Mouse (Mus musculus): ENCODE data around the gene Prss57. TPM values are rescaled to one million over a fixed set of nuclear protein-coding genes. Genes with fewer than 3 reads are reported as not detected.

Prss57 gene
- 0.23 TPM in 1 of 2 replicates, not detected in the other for polyA plus RNA-seq (2014; fragmentation: Nextera tagmentation; extraction: Ambion mirVana)

DNA sequence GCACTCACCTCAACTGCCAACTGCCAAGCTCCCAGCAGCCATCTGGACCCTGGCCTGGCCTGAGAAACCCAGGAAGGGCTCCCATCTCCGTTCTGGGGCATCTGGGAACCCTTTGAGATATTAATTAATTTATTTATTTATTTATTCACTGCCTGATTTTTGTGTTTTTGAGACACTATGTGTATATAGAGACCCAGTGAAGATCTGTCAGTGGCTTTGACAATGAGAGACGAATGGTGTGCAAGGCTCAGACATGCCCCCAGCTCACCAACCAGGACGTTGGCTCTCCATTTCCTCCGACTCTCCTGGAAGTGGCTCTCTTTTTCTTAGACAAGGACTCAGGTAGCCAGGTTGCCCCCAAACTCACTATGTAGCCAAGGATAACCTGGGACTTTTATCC lies at the start of gene Prss57:
Gene Prss57 (minus strand): TSS at position 101 of the 400 bp plus-strand sequence.
- WGBS, result 87% methylated on average over 4 of the region's 4 CpGs

DNA sequence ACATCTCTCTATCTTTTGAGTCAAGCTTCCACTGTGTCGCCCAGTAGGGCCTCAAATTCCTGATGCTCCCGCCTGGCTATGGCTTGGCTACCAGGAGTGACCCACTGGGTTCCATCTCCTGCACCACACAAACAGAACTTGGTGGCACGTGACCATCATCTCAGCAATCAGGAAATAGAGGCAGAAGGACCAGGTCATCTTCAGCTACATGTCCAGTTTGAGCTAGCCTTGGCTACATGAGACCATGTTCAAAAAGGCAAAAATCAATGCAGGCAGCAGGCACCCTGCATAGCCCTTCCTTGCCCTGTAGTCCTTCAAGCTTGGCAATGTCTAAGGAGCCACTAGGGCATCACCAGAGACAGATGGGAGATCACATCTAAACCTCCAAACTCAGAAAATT lies 49.3 kb upstream of the Prss57 start:
- no peak overlapping the region for H3K27ac ChIP-seq (ENCODE audit: low read depth, low read length)
- H3K4me2 ChIP-seq (ENCODE audit: low read depth), result no peak overlapping the region
- H3K9me3 ChIP-seq (ENCODE audit: control insufficient read depth, low read length), result no peaks in the 10 kb centered on the region
- no peak for DNase-seq (ENCODE audit: low spot score)
- H3K36me3 ChIP-seq (ENCODE audit: control insufficient read depth, insufficient read depth, low read length), result no peaks in the 10 kb centered on the region
- 87% methylated on average over 3 of the region's 3 CpGs for WGBS
- H3K27me3 ChIP-seq (ENCODE audit: control insufficient read depth, insufficient read depth, low read length), result no peaks in the 10 kb centered on the region
- H3K4me1 ChIP-seq (ENCODE audit: control insufficient read depth, insufficient read depth, low read length), result peaks cover 10% of the 10 kb centered on the region
- no peak for ATAC-seq (ENCODE audit: insufficient read depth, low FRiP score, low TSS enrichment)
- H3K4me3 ChIP-seq (ENCODE audit: low read depth, low read length), result no peak overlapping the region
- no peak overlapping the region for H3K9ac ChIP-seq (ENCODE audit: low read length)

More for the DNA sequence above, at the start of gene Prss57:
- H3K27me3 ChIP-seq (ENCODE audit: control insufficient read depth, insufficient read depth, low read length), result no peaks in the 10 kb centered on the region
- H3K9ac ChIP-seq (ENCODE audit: low read length), result no peak within 1 kb of the TSS
- DNase-seq (ENCODE audit: low spot score) (no peak), ATAC-seq (ENCODE audit: insufficient read depth, low FRiP score, low TSS enrichment) (no peak)
- peaks cover 7% of the 10 kb centered on the region for H3K4me1 ChIP-seq (ENCODE audit: control insufficient read depth, insufficient read depth, low read length)
- H3K4me2 ChIP-seq (ENCODE audit: low read depth), result no peak within 1 kb of the TSS
- H3K4me3 ChIP-seq (ENCODE audit: low read depth, low read length), result no peak within 1 kb of the TSS
- no peaks in the 10 kb centered on the region; the same call in 1 of the 2 replicates for H3K36me3 ChIP-seq (ENCODE audit: control insufficient read depth, insufficient read depth, low read length)
- no peak within 1 kb of the TSS for H3K27ac ChIP-seq (ENCODE audit: low read depth, low read length)
- no peaks in the 10 kb centered on the region for H3K9me3 ChIP-seq (ENCODE audit: control insufficient read depth, low read length)

DNA sequence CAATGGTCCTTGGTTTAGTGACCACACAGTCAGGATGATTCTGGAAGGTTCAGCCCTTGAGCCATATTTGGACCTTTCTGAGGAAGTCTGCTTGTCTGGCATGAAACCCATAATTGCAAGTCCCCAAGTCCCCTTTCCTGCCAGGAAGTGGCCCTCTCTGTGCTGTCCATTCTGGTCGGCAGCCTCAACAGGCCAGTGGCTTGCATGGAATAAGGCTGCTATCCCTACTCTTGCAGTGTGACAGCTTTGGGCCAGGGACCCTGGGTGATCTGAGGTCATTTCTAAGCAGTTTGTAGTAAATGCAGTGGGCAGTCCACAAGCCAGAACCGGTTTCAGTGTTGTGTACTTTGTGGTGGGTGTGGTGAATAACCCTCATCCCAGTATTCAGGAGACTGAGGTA lies 47.4 kb upstream of the Prss57 start:
- Histone ChIP-seq H3K27me3 (ENCODE audit: control insufficient read depth, insufficient read depth, low read length) (no peaks in the 10 kb centered on the region), H3K36me3 (ENCODE audit: control insufficient read depth, insufficient read depth, low read length) (no peaks in the 10 kb centered on the region), H3K4me3 (ENCODE audit: low read depth, low read length) (no peak overlapping the region), H3K4me1 (ENCODE audit: control insufficient read depth, insufficient read depth, low read length) (peaks cover 10% of the 10 kb centered on the region), H3K4me2 (ENCODE audit: low read depth) (no peak overlapping the region), H3K9me3 (ENCODE audit: control insufficient read depth, low read length) (no peaks in the 10 kb centered on the region), H3K27ac (ENCODE audit: low read depth, low read length) (no peak overlapping the region), H3K9ac (ENCODE audit: low read length) (no peak overlapping the region)
- DNase-seq (ENCODE audit: low spot score) (no peak), ATAC-seq (ENCODE audit: insufficient read depth, low FRiP score, low TSS enrichment) (no peak)
- 74% methylated on average over 2 of the region's 2 CpGs for WGBS

DNA sequence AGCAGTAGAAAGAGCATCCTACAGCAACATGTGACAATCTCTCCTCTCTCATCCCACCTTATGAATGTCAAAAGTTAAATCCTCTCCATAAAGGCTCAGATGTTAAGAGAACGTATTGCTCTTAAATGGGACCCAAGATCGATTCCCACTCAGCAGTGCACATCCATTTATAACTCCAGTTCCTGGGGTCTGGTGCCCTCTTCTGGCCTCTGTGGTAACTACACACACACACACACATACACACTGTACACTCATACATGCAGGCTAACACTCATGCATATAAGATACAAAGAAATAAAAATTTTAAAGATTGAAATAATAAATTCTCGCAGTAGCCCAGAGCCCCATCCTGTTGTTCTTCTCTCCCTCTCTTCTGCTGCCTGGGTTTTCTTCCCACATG lies 46.2 kb upstream of the Prss57 start:
- Histone ChIP-seq H3K4me3 (ENCODE audit: low read depth, low read length) (no peak overlapping the region), H3K9ac (ENCODE audit: low read length) (no peak overlapping the region), H3K4me2 (ENCODE audit: low read depth) (no peak overlapping the region), H3K4me1 (ENCODE audit: control insufficient read depth, insufficient read depth, low read length) (peaks cover 5% of the 10 kb centered on the region; the same call in 1 of the 2 replicates), H3K27me3 (ENCODE audit: control insufficient read depth, insufficient read depth, low read length) (no peaks in the 10 kb centered on the region), H3K36me3 (ENCODE audit: control insufficient read depth, insufficient read depth, low read length) (no peaks in the 10 kb centered on the region), H3K9me3 (ENCODE audit: control insufficient read depth, low read length) (no peaks in the 10 kb centered on the region), H3K27ac (ENCODE audit: low read depth, low read length) (no peak overlapping the region)
- DNase-seq (ENCODE audit: low spot score) (no peak), ATAC-seq (ENCODE audit: insufficient read depth, low FRiP score, low TSS enrichment) (no peak)
- whole genome bisulfite sequencing, result 95% methylated on average over 3 of the region's 3 CpGs

DNA sequence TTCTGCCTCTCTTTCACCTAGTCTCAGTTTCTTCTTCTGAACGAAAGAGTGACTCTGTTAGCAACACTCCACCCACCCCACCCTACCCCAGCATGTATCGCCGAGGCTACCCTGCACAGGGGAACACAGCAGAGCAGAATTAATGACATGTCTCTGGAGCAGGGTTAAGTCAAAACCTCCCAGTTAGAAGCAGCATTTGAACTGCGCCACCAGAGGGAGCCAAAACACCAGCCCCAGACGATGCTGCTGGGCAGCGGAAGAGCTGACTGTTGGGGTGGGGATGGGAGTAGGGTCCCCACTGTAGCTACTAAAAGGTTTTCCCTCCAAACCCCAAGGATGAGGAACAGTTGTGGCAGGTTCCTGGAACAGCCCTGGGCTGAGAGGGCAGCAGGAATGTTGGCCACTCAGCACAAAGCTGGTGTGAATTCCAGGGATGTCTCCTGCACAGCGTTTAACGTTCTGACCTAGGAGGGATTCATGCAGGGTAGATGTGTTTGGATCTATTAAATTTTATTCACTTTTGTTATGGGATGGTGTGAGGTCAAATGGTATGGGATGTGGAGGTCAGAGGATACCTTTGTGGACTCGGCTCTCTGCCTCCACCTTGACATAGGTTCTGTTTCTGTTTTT lies 44.1 kb upstream of the Prss57 start:
- Histone ChIP-seq H3K9me3 (ENCODE audit: control insufficient read depth, low read length) (no peaks in the 10 kb centered on the region), H3K36me3 (ENCODE audit: control insufficient read depth, insufficient read depth, low read length) (no peaks in the 10 kb centered on the region), H3K4me1 (ENCODE audit: control insufficient read depth, insufficient read depth, low read length) (no peaks in the 10 kb centered on the region), H3K27me3 (ENCODE audit: control insufficient read depth, insufficient read depth, low read length) (no peaks in the 10 kb centered on the region), H3K4me2 (ENCODE audit: low read depth) (no peak overlapping the region), H3K9ac (ENCODE audit: low read length) (no peak overlapping the region), H3K4me3 (ENCODE audit: low read depth, low read length) (no peak overlapping the region), H3K27ac (ENCODE audit: low read depth, low read length) (no peak overlapping the region)
- DNase-seq (ENCODE audit: low spot score) (peak; percentile 85), ATAC-seq (ENCODE audit: insufficient read depth, low FRiP score, low TSS enrichment) (peak; percentile 53; the same call in 1 of the 2 replicates)
- 26% methylated on average over 9 of the region's 9 CpGs for whole genome bisulfite sequencing

DNA sequence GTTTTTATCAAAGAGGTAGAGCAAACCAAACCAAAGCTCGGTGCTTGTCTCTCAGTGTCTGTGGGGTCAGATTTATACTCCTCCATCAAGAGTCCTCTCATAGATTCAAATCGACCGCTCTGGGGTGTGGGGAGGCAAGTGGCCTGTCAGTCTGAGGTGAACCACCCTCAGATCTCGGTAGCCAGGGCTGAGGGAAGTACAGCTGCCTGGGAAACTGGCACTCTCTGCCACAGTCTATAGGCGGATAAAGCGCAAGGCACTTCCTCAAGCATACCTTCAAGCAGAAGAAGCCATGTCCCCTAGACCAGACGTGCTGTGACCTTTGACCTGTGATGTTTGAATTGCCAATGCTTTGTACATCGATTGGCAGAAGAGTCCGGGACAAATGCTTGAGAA lies 42.0 kb upstream of the Prss57 start:
- WGBS, result 81% methylated on average over 9 of the region's 9 CpGs
- Histone ChIP-seq H3K9me3 (ENCODE audit: control insufficient read depth, low read length) (no peaks in the 10 kb centered on the region; the same call in 1 of the 2 replicates), H3K4me2 (ENCODE audit: low read depth) (no peak overlapping the region), H3K4me1 (ENCODE audit: control insufficient read depth, insufficient read depth, low read length) (no peaks in the 10 kb centered on the region), H3K27me3 (ENCODE audit: control insufficient read depth, insufficient read depth, low read length) (no peaks in the 10 kb centered on the region), H3K9ac (ENCODE audit: low read length) (no peak overlapping the region), H3K4me3 (ENCODE audit: low read depth, low read length) (no peak overlapping the region), H3K36me3 (ENCODE audit: control insufficient read depth, insufficient read depth, low read length) (no peaks in the 10 kb centered on the region), H3K27ac (ENCODE audit: low read depth, low read length) (no peak overlapping the region)
- no peak for DNase-seq (ENCODE audit: low spot score)
- no peak for ATAC-seq (ENCODE audit: insufficient read depth, low FRiP score, low TSS enrichment)

DNA sequence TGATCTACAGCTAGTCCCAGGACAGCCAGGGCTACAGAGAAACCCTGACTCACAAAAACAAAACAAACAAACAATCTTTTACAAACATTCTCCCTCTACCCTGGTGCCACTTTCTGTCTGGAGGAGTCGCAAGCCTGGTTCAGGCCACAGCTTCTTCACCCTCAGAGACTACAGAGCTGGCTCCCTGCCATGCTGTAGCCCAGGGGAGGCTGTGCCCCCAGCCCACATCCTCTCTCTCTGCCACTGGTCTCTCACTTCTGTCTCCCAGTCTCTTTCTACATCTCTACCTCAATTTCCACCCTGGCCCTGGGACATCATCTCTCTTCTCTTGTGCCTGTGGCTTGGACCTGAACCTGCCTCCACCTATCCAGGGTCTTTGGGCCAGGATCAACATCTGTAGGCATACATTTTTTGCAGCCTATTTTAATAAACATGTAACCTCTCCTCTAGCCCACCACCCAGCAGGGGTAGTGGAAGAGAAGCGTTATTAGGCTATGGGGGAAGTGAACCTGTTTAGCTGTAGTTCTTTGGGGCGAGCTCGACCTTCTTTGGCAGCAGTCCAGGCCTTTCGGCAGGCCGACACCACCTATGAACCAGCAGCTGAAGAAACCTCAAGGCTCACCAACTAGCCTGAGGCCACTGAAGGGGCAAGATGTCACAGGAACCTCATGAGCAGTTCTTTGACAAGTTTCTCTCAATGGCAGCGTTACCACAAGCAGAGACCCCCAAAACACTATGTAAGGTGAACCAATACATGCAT lies 41.4 kb upstream of the Prss57 start:
- H3K4me2 ChIP-seq (ENCODE audit: low read depth), result no peak overlapping the region
- H3K4me1 ChIP-seq (ENCODE audit: control insufficient read depth, insufficient read depth, low read length), result no peaks in the 10 kb centered on the region
- ATAC-seq (ENCODE audit: insufficient read depth, low FRiP score, low TSS enrichment) (no peak), DNase-seq (ENCODE audit: low spot score) (no peak)
- no peaks in the 10 kb centered on the region; the same call in 1 of the 2 replicates for H3K9me3 ChIP-seq (ENCODE audit: control insufficient read depth, low read length)
- H3K36me3 ChIP-seq (ENCODE audit: control insufficient read depth, insufficient read depth, low read length), result no peaks in the 10 kb centered on the region
- H3K9ac ChIP-seq (ENCODE audit: low read length), result no peak overlapping the region
- WGBS, result 83% methylated on average over 7 of the region's 7 CpGs
- H3K4me3 ChIP-seq (ENCODE audit: low read depth, low read length), result no peak overlapping the region
- H3K27me3 ChIP-seq (ENCODE audit: control insufficient read depth, insufficient read depth, low read length), result no peaks in the 10 kb centered on the region
- H3K27ac ChIP-seq (ENCODE audit: low read depth, low read length), result no peak overlapping the region

DNA sequence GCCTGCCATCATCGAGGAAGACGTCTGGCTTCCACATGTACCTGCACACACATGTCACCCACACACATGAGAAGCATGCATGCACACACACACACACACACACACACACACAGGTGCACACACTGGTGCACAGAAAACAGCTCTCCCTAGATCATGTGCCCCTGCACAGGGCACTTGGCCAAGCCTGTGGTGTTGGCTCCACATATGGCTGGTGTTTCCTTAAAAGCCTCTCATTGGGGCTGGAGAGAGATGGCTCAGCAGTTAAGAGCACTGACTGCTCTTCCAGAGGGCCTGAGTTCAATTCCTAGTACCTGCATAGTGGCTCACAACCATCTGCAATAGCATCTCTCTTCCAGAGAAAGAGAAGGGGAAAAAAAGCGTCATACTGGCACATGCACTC lies 40.8 kb upstream of the Prss57 start:
- no peak overlapping the region for H3K27ac ChIP-seq (ENCODE audit: low read depth, low read length)
- H3K4me2 ChIP-seq (ENCODE audit: low read depth), result no peak overlapping the region
- 92% methylated on average over 3 of the region's 3 CpGs for WGBS
- H3K27me3 ChIP-seq (ENCODE audit: control insufficient read depth, insufficient read depth, low read length), result no peaks in the 10 kb centered on the region
- H3K9ac ChIP-seq (ENCODE audit: low read length), result no peak overlapping the region
- H3K4me3 ChIP-seq (ENCODE audit: low read depth, low read length), result no peak overlapping the region
- H3K36me3 ChIP-seq (ENCODE audit: control insufficient read depth, insufficient read depth, low read length), result no peaks in the 10 kb centered on the region
- ATAC-seq (ENCODE audit: insufficient read depth, low FRiP score, low TSS enrichment), result no peak
- H3K4me1 ChIP-seq (ENCODE audit: control insufficient read depth, insufficient read depth, low read length), result no peaks in the 10 kb centered on the region
- H3K9me3 ChIP-seq (ENCODE audit: control insufficient read depth, low read length), result no peaks in the 10 kb centered on the region; the same call in 1 of the 2 replicates
- DNase-seq (ENCODE audit: low spot score), result no peak

DNA sequence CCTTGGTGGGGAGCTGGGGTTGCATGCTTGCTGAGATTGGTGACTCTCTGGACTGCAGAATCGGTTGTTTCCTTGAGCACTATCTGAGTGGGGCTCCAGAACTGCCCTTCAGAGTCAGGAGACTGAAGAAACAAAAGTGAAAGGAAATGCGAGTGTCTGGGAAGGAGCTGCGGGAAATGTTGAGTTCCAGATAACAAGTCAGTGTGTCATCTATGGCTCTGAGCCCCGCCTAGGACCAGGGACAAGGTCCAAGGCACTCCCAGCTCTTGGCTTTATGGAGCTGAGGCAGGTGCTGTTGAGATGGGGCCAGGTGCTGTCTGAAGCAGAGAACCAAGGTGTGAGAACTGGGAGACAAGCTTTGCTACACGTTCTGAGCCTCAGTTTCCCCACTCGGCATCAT lies 33.7 kb upstream of the Prss57 start:
- no peak for DNase-seq (ENCODE audit: low spot score)
- peaks cover 3% of the 10 kb centered on the region; the same call in 1 of the 2 replicates for H3K36me3 ChIP-seq (ENCODE audit: control insufficient read depth, insufficient read depth, low read length)
- H3K9ac ChIP-seq (ENCODE audit: low read length), result no peak overlapping the region
- no peak overlapping the region for H3K27ac ChIP-seq (ENCODE audit: low read depth, low read length)
- no peak for ATAC-seq (ENCODE audit: insufficient read depth, low FRiP score, low TSS enrichment)
- peaks cover 5% of the 10 kb centered on the region; the same call in 1 of the 2 replicates for H3K4me1 ChIP-seq (ENCODE audit: control insufficient read depth, insufficient read depth, low read length)
- WGBS, result 76% methylated on average over 6 of the region's 6 CpGs
- no peaks in the 10 kb centered on the region; the same call in 1 of the 2 replicates for H3K9me3 ChIP-seq (ENCODE audit: control insufficient read depth, low read length)
- no peak overlapping the region for H3K4me2 ChIP-seq (ENCODE audit: low read depth)
- H3K27me3 ChIP-seq (ENCODE audit: control insufficient read depth, insufficient read depth, low read length), result no peaks in the 10 kb centered on the region
- no peak overlapping the region for H3K4me3 ChIP-seq (ENCODE audit: low read depth, low read length)

Measured in neural tube, embryonic 11.5 days (tissue).